ENCODE assay signal across 10 mouse cellular contexts in the genomic region with DNA sequence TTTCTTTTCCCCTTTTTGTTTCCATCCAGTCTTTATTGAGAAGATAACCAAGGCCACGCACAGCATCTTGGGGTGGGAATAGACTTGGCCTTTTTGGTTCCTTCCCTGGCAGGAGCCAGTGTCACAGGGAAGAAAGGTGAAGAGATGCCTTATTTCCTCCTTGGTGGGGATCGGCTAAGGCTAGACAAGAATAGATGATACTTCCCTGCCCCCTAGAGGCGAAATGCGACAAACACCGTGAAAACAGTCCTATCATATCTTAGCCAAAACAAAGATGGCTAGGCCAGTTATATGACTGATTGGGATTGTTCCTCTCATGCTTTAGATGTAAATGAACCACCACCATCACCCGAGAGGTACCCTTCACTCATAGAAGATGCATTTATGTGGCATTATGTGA. TPM values are rescaled to one million over a fixed set of nuclear protein-coding genes. Genes with fewer than 3 reads are reported as not detected.
DNase-seq lines count a peak whose midpoint lies in the region; ATAC-seq and TF ChIP-seq lines count a peak whose summit lies in the region.
"Had no signal": no experiment of that assay in that cellular context is flagged by ENCODE, and none has a peak within 500 bp of the region (broad histone marks: within the 10 kb centered on the region; RNA-seq: fewer than 3 reads in every experiment).

No protein-coding gene starts in this region.

- no peak for ATAC-seq in liver, embryonic 12.5 days
- ATAC-seq in granulocyte monocyte progenitor cell, adult 5-6 weeks (replicated peaks; ENCODE audit: poor library complexity, severe bottlenecking), result peak; percentile 73
- ATAC-seq in liver, embryonic 13.5 days (ENCODE audit: low read depth), result no peak
- ATAC-seq in neural tube, embryonic 14.5 days (ENCODE audit: low read depth), result peak; percentile 64; the same call in 1 of the 2 replicates
- ATAC-seq in activated CD4-positive, CD25-positive, alpha-beta regulatory T cell, adult 4 months, result no peak

- no peaks in the 10 kb centered on the region for H3K36me3 ChIP-seq in liver, adult 2 months (ENCODE audit: control insufficient read depth, insufficient read depth, low read length)
- H3K36me3 ChIP-seq in liver, embryonic 12.5 days, result no peaks in the 10 kb centered on the region
- H3K36me3 ChIP-seq in liver, embryonic 13.5 days, result no peaks in the 10 kb centered on the region
- no peaks in the 10 kb centered on the region for H3K36me3 ChIP-seq in neural tube, embryonic 14.5 days (ENCODE audit: control insufficient read depth, insufficient read depth, low read length)
- H3K36me3 ChIP-seq: limb, embryonic 13.5 days; stomach, embryonic 15.5 days had no signal

- H3K27me3 ChIP-seq in liver, adult 2 months (ENCODE audit: control insufficient read depth, insufficient read depth, low read length), result no peaks in the 10 kb centered on the region
- H3K27me3 ChIP-seq in liver, embryonic 12.5 days (replicated peaks), result peaks cover 30% of the 10 kb centered on the region
- H3K27me3 ChIP-seq in liver, embryonic 13.5 days, result peaks cover 10% of the 10 kb centered on the region; the same call in 1 of the 2 replicates
- no peaks in the 10 kb centered on the region; the same call in 1 of the 2 replicates for H3K27me3 ChIP-seq in neural tube, embryonic 14.5 days (ENCODE audit: control insufficient read depth, insufficient read depth, low read length)

- H3K4me3 ChIP-seq in liver, adult 2 months (ENCODE audit: insufficient read depth, low read depth, low read length), result no peak overlapping the region
- H3K4me3 ChIP-seq in liver, embryonic 12.5 days, result no peak overlapping the region
- no peak overlapping the region for H3K4me3 ChIP-seq in liver, embryonic 13.5 days (replicated peaks)
- H3K4me3 ChIP-seq in neural tube, embryonic 14.5 days (ENCODE audit: low read depth, low read length), result no peak overlapping the region
- H3K4me3 ChIP-seq: limb, embryonic 13.5 days; stomach, embryonic 15.5 days had no signal

- H3K4me2 ChIP-seq in liver, embryonic 12.5 days, result no peak overlapping the region
- no peak overlapping the region for H3K4me2 ChIP-seq in liver, embryonic 13.5 days
- H3K4me2 ChIP-seq in neural tube, embryonic 14.5 days (ENCODE audit: low read depth, low read length), result no peak overlapping the region
- H3K4me2 ChIP-seq: limb, embryonic 13.5 days; stomach, embryonic 15.5 days had no signal

- no peaks in the 10 kb centered on the region; the same call in 1 of the 2 replicates for H3K79me2 ChIP-seq in liver, adult 2 months (ENCODE audit: control insufficient read depth, insufficient read depth, low read length)

- H3K27ac ChIP-seq in liver, adult 2 months (replicated peaks; ENCODE audit: insufficient read depth, low read depth, low read length), result no peak overlapping the region
- H3K27ac ChIP-seq in liver, embryonic 12.5 days, result no peak overlapping the region
- no peak overlapping the region for H3K27ac ChIP-seq in liver, embryonic 13.5 days
- no peak overlapping the region for H3K27ac ChIP-seq in neural tube, embryonic 14.5 days (ENCODE audit: low read depth, low read length)
- H3K27ac ChIP-seq: limb, embryonic 13.5 days; stomach, embryonic 15.5 days had no signal

- no peaks in the 10 kb centered on the region for H3K9me3 ChIP-seq in liver, embryonic 12.5 days (replicated peaks)
- H3K9me3 ChIP-seq in liver, embryonic 13.5 days (replicated peaks), result no peaks in the 10 kb centered on the region
- H3K9me3 ChIP-seq in neural tube, embryonic 14.5 days (ENCODE audit: control insufficient read depth, low read length), result no peaks in the 10 kb centered on the region
- H3K9me3 ChIP-seq: limb, embryonic 13.5 days; stomach, embryonic 15.5 days had no signal

- H3K9ac ChIP-seq in liver, adult 2 months (ENCODE audit: low read depth, low read length), result no peak overlapping the region
- no peak overlapping the region for H3K9ac ChIP-seq in liver, embryonic 12.5 days
- H3K9ac ChIP-seq in liver, embryonic 13.5 days, result no peak overlapping the region
- no peak overlapping the region for H3K9ac ChIP-seq in neural tube, embryonic 14.5 days (replicated peaks; ENCODE audit: low read depth, low read length)
- H3K9ac ChIP-seq: limb, embryonic 13.5 days; stomach, embryonic 15.5 days had no signal

- 16% methylated on average over 6 of the region's 6 CpGs for WGBS in liver, adult 2 months
- WGBS in liver, embryonic 12.5 days (ENCODE audit: insufficient replicate concordance), result 10% methylated on average over 6 of the region's 6 CpGs
- 8% methylated on average over 6 of the region's 6 CpGs for WGBS in liver, embryonic 13.5 days (ENCODE audit: insufficient replicate concordance)
- 11% methylated on average over 6 of the region's 6 CpGs for WGBS in neural tube, embryonic 14.5 days

- TF ChIP-seq CTCF in liver, adult 2 months (IDR thresholded peaks at IDR 0.05; ENCODE audit: low read depth, low read length), result peak; percentile 48; the same call in 1 of the 2 replicates

- no peak for TF ChIP-seq POLR2A in liver, adult 2 months (IDR thresholded peaks at IDR 0.05; ENCODE audit: extremely low read depth, insufficient read depth, low read length)

- no peaks in the 10 kb centered on the region for H3K4me1 ChIP-seq in liver, adult 2 months (ENCODE audit: control insufficient read depth, insufficient read depth, low read length)
- no peaks in the 10 kb centered on the region for H3K4me1 ChIP-seq in liver, embryonic 12.5 days
- H3K4me1 ChIP-seq in liver, embryonic 13.5 days (replicated peaks), result no peaks in the 10 kb centered on the region
- H3K4me1 ChIP-seq in neural tube, embryonic 14.5 days (ENCODE audit: control insufficient read depth, insufficient read depth, low read length), result no peaks in the 10 kb centered on the region
- H3K4me1 ChIP-seq: limb, embryonic 13.5 days; stomach, embryonic 15.5 days had no signal

- DNase-seq in liver, adult 2 months (ENCODE audit: extremely low read depth, low read depth, low spot score), result peak; percentile 22
- peak; percentile 62 for DNase-seq in MN1 (ENCODE audit: low spot score)
- DNase-seq in cerebellum, adult 9-11 months, result peak; percentile 56
- peak; percentile 9 for DNase-seq in liver, embryonic 13.5 days

RNA-seq across cellular contexts. Expression of a gene that starts 7.6 kb away (rescaled TPM):
- 4.1 and 4.8 TPM in 2 replicates for total RNA-seq in liver, adult 2 months (2014; rRNA removed)
- polyA plus RNA-seq in liver, adult 2 months (2012; rRNA removed), result 9.5 and 11.5 TPM in 2 replicates
- 0.73 and 0.75 TPM in 2 replicates for polyA plus RNA-seq in liver, embryonic 12.5 days (2016; fragmentation: Nextera tagmentation; extraction: Ambion mirVana)
- 7.4 and 10.5 TPM in 2 replicates for total RNA-seq in granulocyte monocyte progenitor cell, adult 5-6 weeks (2014; fragmentation: Nextera tagmentation)
- 0.60 and 5.3 TPM in 2 replicates for total RNA-seq in granulocyte monocyte progenitor cell, adult 5-6 weeks (2017)
- polyA plus RNA-seq in liver, embryonic 13.5 days (2015; fragmentation: Nextera tagmentation; extraction: Ambion mirVana), result 0.51 and 0.60 TPM in 2 replicates
- 10.5 and 10.7 TPM in 2 replicates for polyA plus RNA-seq in neural tube, embryonic 14.5 days (2014; fragmentation: Nextera tagmentation; extraction: Ambion mirVana)
- not detected for polyA plus RNA-seq in activated CD4-positive, CD25-positive, alpha-beta regulatory T cell, adult 4 months (2017; shearing (Covaris generic))

Comparison
In these comparisons a context has a peak if more than half of its experiments do, and no peak if none do; other contexts are left out.
1. DNase-seq: peak in every context shown above with its lines; median percentile 62 in MN1; 56 in cerebellum, adult 9-11 months; 22 in liver, adult 2 months; 9 in liver, embryonic 13.5 days.
2. ATAC-seq: peak in granulocyte monocyte progenitor cell, adult 5-6 weeks (single experiment) and neural tube, embryonic 14.5 days (single experiment); none in liver, embryonic 12.5 days (single experiment), liver, embryonic 13.5 days (single experiment) and activated CD4-positive, CD25-positive, alpha-beta regulatory T cell, adult 4 months (single experiment).